Mouse (Mus musculus) cerebellum, adult 2 months (tissue): ENCODE data around the gene Taldo1.

Experiments used
- CTCF ChIP-seq: fragments of 200-500 bp; IDR thresholded peaks from 2 replicates; pipeline ENCODE4 v1.5.1; 2011; ENCODE audit warnings: low read depth, mild to moderate bottlenecking, control low read depth, low read length, moderate library complexity, borderline replicate concordance; ENCODE audit not compliant: insufficient read depth
- POLR2A ChIP-seq: fragments of 200-500 bp; IDR thresholded peaks from 2 replicates; pipeline ENCODE4 v1.6.1; 2011; ENCODE audit warnings: low read length, control low read depth, borderline replicate concordance; ENCODE audit not compliant: insufficient read depth

DNA sequence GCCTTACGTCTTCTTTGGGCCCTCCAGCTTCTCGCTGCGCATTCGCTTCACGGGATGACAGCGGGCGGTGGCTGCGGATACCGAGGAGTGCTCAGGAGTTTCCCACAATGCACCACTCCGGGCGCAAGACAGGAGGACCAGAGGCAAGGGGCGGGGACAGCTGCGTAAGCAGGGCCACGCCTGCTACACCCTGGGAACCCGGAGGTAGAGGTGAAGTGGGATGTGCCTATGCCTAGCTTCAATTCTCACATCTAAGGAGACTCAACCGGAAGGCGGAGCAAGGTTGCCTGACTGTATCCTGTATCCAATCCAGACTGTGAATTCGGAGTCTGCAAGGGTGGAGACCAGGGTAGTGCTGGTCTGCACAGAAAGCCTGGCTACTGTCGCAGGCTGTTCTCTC, 37.3 kb downstream of the Taldo1 start, which contains the start of gene Cend1:
- TF ChIP-seq CTCF: no peak
- peak; percentile 87 for TF ChIP-seq POLR2A
